Mouse (Mus musculus): ENCODE results near the gene Swsap1.

Swsap1 gene

GRCm38 (mm10) chr9:21955570-21956281, at the start of gene Swsap1:
Gene Swsap1, plus strand, starts transcription at chr9:21955755.
- peak; percentile 99 for DNase-seq (ENCODE audit: low read depth, low spot score)

GRCm38 (mm10) chr9:21908216-21908615, 47.3 kb upstream of the Swsap1 start:
- DNase-seq (ENCODE audit: low read depth, low spot score) = no peak

- DNase-seq (ENCODE audit: low read depth, low spot score) = no peak
These were observed 45.9 kb upstream of the Swsap1 start for GRCm38 (mm10) chr9:21909474-21910223.

DNA sequence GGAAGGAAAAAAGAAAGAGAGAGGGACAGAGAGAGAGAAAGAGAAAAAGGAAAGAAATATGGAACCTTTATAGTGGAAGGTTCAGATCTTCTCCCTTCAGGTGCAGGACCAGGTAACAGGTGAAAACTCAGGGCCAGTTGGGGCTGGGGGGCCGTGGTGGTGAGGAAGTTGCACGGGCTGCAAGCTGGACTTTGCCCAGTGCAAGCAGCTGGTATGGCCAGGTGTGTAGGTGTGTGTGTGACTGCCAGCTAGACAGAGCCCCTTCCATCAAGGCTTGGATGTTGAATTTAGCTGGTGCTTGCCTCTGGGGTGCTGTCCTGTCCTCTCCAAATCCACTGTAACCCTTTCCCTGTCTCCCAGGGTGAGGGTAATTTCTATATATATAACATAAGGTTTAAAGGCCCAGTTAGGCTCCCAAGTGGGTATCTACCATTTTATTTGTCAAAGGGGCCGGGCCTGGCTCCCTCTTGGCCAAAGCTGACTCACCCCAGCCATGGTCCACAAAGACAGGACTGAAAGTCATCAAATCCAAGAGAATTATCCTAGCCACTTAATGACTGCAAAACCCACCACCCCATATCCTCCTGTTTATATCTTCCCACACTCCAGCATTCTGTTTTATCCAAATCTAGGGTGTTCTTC, 38.6 kb upstream of the Swsap1 start:
- DNase-seq (ENCODE audit: low read depth, low spot score) = no peak

GRCm38 (mm10) chr9:21917493-21918034, 38.0 kb upstream of the Swsap1 start:
- no peak for DNase-seq (ENCODE audit: low read depth, low spot score)

DNA sequence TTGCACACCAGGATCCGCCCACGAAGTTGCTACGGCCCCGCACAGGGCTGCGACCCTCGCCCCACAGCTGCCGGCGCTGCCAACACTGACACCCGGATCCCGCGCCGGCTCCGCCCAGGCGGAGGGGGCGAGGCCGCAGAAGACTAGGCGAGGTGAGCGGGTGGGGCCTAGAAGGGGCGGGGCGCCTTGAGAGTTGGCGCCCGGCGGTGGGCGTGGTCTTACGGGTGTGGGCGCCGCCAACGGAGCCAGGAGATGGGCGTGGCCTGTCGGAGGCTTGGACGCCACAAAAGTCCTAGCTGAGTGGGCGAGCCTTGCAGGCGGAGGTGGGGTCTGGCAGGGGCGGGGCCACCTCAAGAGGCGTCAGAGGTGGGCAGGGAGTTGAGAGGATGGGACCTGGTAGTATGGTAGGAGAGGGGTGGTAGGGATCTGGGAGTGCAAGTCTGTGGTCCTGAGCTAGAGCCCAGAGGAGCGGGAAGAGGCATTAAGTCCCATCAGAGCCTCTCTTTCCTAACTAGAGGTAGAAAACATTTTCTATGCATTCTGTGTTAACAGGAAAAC, 37.4 kb upstream of the Swsap1 start, which contains the start of gene Rab3d:
Rab3d (minus strand) TSS at position 158 of the 558 bp plus-strand sequence.
- peak; percentile 99 for DNase-seq (ENCODE audit: low read depth, low spot score)

GRCm38 (mm10) chr9:21918692-21919384, 36.7 kb upstream of the Swsap1 start:
- no peak for DNase-seq (ENCODE audit: low read depth, low spot score)

- no peak for DNase-seq (ENCODE audit: low read depth, low spot score)
These were observed 32.5 kb upstream of the Swsap1 start for GRCm38 (mm10) chr9:21923036-21923435.

- DNase-seq (ENCODE audit: low read depth, low spot score) = no peak
These were observed 32.0 kb upstream of the Swsap1 start for GRCm38 (mm10) chr9:21923490-21924098.

DNA sequence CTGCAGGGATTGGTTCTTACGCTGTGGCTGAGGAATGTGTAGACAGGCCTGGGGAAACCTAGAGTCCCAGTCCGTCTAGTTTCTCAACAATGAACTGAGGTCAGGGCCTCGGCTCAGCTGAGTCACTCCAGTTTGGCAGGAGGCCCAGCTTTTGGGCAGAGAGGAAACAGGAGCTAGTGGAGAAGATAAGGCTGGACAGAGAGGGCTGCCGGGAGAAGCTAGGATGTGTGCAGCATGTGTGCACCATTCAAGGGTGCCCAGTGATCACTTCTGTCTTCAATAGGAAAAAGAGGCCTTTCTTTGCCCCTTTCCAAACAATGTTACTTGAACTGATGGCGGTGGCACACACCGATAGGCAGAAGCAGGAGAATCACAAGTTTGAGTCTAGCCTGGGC, 31.5 kb upstream of the Swsap1 start:
- DNase-seq (ENCODE audit: low read depth, low spot score) = no peak

GRCm38 (mm10) chr9:21925034-21925433, 30.5 kb upstream of the Swsap1 start:
- DNase-seq (ENCODE audit: low read depth, low spot score) = no peak

- no peak for DNase-seq (ENCODE audit: low read depth, low spot score)
These were observed 30.0 kb upstream of the Swsap1 start for GRCm38 (mm10) chr9:21925506-21925905.

GRCm38 (mm10) chr9:21926155-21926554, 29.4 kb upstream of the Swsap1 start:
- DNase-seq (ENCODE audit: low read depth, low spot score) = no peak

DNA sequence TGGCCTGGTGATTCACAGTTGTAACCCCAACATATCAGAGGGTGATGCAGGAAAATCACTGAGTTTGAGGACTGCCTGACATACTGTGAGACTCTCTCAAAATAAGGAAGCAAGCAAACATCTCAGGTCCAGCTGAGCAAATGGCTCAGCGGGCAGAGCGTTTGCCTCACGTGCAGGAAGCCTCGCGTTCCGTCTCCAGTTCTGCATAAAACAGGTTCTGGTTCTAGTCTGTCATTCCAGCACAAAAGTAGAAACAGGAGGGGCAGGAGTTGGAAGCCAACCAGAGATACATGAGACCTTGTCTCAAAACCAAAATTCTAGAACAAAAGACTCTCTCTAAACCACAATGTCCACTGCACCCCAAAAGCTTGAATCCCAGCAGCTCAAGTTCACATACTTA, 28.8 kb upstream of the Swsap1 start:
- no peak for DNase-seq (ENCODE audit: low read depth, low spot score)

GRCm38 (mm10) chr9:21927208-21927753, 28.3 kb upstream of the Swsap1 start, which contains the start of the genes Ccdc159 and Tmem205:
Gene Ccdc159, plus strand, starts transcription at chr9:21927471.
Gene Tmem205, minus strand, starts transcription at chr9:21927556.
- DNase-seq (ENCODE audit: low read depth, low spot score) = peak; percentile 99

DNA sequence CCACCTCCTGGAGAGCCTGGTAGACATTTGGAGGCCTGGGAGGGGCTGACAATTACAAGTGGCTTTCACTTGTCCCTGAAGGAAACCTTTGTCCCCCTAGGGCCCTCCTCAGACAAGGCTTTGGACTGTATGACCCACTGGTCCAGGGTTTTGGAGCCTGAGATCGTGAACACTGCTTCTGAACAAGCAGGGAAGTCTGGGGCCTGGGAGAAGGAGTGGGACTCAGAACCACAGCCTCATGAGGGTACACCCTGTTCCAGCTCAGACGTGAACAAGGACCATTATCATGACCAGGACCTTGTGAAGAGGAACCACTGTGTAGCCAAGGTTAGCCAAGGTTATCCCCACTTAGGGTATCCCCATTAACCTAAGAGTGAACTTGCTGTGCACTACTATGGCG, 26.3 kb upstream of the Swsap1 start:
- no peak for DNase-seq (ENCODE audit: low read depth, low spot score)

GRCm38 (mm10) chr9:21932006-21932405, 23.5 kb upstream of the Swsap1 start:
- no peak for DNase-seq (ENCODE audit: low read depth, low spot score)

- DNase-seq (ENCODE audit: low read depth, low spot score) = no peak
These were observed 23.0 kb upstream of the Swsap1 start for GRCm38 (mm10) chr9:21932445-21933137.

DNA sequence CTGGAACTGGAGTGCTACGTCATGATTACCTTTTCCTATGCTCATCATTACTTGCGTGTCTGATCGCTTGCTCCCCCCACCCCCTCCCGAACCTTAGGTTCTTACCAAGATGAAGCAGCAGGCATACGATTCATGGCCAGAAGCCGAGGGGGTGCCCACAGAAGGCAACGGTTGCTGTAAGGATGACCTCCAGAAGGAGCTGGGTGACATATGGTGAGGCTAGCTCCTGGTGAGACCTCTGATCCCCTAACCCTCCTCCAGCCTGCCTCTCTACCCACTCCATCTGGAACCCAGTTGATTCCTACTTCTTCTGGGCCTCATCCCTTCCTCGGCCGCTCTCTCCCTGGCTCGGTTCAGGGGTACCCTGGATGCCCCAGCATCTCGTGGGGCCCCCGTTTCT, 21.5 kb upstream of the Swsap1 start:
- DNase-seq (ENCODE audit: low read depth, low spot score) = no peak

Data from ES-CJ7 (cell line).